Mouse (Mus musculus) stomach, embryonic 15.5 days (tissue): ENCODE data around the gene Wfdc8. TPM values are rescaled to one million over a fixed set of nuclear protein-coding genes. Genes with fewer than 3 reads are reported as not detected.
"Not testable (repeated sequence)": the region's sequence is repeated elsewhere in the genome, so short reads cannot be mapped to it uniquely, and the experiment has no call there.

Experiments used
- ATAC-seq: fragments of 200-750 bp; cut with Nextera tagmentation; 2 replicates; pipeline ENCODE4 v1.8.0; 2017; ENCODE audit warnings: low read depth, moderate number of reproducible peaks, moderate TSS enrichment; ENCODE audit not compliant: insufficient read depth, low FRiP score
- H3K27ac ChIP-seq: fragments of 300-500 bp; sonication (generic); 2 replicates; pipeline ENCODE4 v1.5.1; 2015; ENCODE audit warnings: mild to moderate bottlenecking, inconsistent platforms
- H3K27me3 ChIP-seq: fragments of 300-500 bp; sonication (generic); replicated peaks from 2 replicates; pipeline ENCODE4 v1.6.1; 2015; ENCODE audit warnings: inconsistent platforms
- H3K36me3 ChIP-seq: fragments of 300-500 bp; sonication (generic); 2 replicates; pipeline ENCODE4 v1.6.1; 2015; ENCODE audit warnings: inconsistent platforms
- H3K4me1 ChIP-seq: fragments of 300-500 bp; sonication (generic); 2 replicates; pipeline ENCODE4 v1.6.1; 2015; ENCODE audit warnings: inconsistent platforms
- H3K4me2 ChIP-seq: fragments of 300-500 bp; sonication (generic); 2 replicates; pipeline ENCODE4 v1.6.1; 2015; ENCODE audit warnings: mild to moderate bottlenecking, inconsistent platforms
- H3K4me3 ChIP-seq: fragments of 300-500 bp; sonication (generic); replicated peaks from 2 replicates; pipeline ENCODE4 v1.5.1; 2015; ENCODE audit warnings: inconsistent platforms
- H3K9ac ChIP-seq: fragments of 300-500 bp; sonication (generic); 2 replicates; pipeline ENCODE4 v1.6.1; 2015; ENCODE audit warnings: inconsistent platforms
- H3K9me3 ChIP-seq: fragments of 300-500 bp; sonication (generic); 2 replicates; pipeline ENCODE4 v1.6.1; 2016; ENCODE audit warnings: inconsistent platforms
- WGBS: fragments of 180-500 bp; shearing (Covaris S2); methylation state at CpG from one replicate; pipeline ENCODE4 v1.1.7; 2015; 5-methylcytosine and 5-hydroxymethylcytosine counted together
- polyA plus RNA-seq: library from polyadenylated mRNA; unstranded; fragments of >200 nt; fragmentation: Nextera tagmentation; extraction: Ambion mirVana; gene quantifications from 2 replicates; pipeline ENCODE4 v1.2.1, GENCODE M21; 2015

Gene Wfdc8
- polyA plus RNA-seq: not detected in 2 replicates

GRCm38 (mm10) chr2:164613471-164613870 lies at the start of gene Wfdc8, which contains the start of gene Wfdc6b:
TSS of gene Wfdc8 (minus strand) at chr2:164613626.
TSS of gene Wfdc6b (plus strand) at chr2:164613522.
- not testable (repeated sequence) for ATAC-seq, H3K4me1 ChIP-seq, H3K4me2 ChIP-seq, H3K27ac ChIP-seq, H3K4me3 ChIP-seq, H3K9ac ChIP-seq, H3K9me3 ChIP-seq, H3K36me3 ChIP-seq, H3K27me3 ChIP-seq
- WGBS: 52% methylated on average over 8 of the region's 8 CpGs

DNA sequence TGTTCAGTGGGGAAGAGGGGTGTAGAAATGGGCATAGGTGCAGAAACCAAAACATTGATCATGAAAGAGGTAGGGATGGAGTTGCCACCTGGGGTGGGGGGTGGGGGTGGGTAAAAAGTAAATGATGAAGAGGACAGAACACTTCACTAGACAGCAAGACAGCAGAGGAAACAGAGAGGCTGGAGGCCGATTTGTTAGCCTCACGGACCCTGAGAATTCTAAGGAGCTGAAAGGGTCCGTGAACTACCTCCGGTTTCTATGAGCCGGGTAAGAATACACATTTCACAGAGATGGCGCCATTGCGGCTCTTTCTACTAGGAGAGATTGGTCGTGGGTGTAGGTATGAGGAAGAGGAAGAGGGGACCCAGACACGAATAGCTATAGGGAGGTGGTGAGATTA lies 43.1 kb upstream of the Wfdc8 start, which contains the start of gene Wfdc9:
Gene Wfdc9 (minus strand): TSS at position 101 of the 400 bp plus-strand sequence.
- H3K27ac ChIP-seq: no peak within 1 kb of the TSS
- no peaks in the 10 kb centered on the region for H3K27me3 ChIP-seq
- ATAC-seq: no peak
- no peak within 1 kb of the TSS for H3K4me2 ChIP-seq
- H3K4me1 ChIP-seq: no peaks in the 10 kb centered on the region
- no peak within 1 kb of the TSS for H3K4me3 ChIP-seq
- no peak within 1 kb of the TSS for H3K9ac ChIP-seq
- H3K9me3 ChIP-seq: no peaks in the 10 kb centered on the region
- WGBS: 78% methylated on average over 9 of the region's 9 CpGs
- no peaks in the 10 kb centered on the region for H3K36me3 ChIP-seq

- Histone ChIP-seq H3K27ac (no peak within 1 kb of the TSS), H3K4me2 (no peak within 1 kb of the TSS), H3K27me3 (no peaks in the 10 kb centered on the region), H3K36me3 (no peaks in the 10 kb centered on the region), H3K9ac (no peak within 1 kb of the TSS), H3K4me1 (no peaks in the 10 kb centered on the region), H3K9me3 (no peaks in the 10 kb centered on the region), H3K4me3 (no peak within 1 kb of the TSS)
- ATAC-seq: no peak
- 12% methylated on average over 11 of the region's 11 CpGs for whole genome bisulfite sequencing
Measured at GRCm38 (mm10) chr2:164655858-164656257, 42.4 kb upstream of the Wfdc8 start, which contains the start of gene Wfdc10. TSS of gene Wfdc10 (plus strand) at chr2:164656046.

DNA sequence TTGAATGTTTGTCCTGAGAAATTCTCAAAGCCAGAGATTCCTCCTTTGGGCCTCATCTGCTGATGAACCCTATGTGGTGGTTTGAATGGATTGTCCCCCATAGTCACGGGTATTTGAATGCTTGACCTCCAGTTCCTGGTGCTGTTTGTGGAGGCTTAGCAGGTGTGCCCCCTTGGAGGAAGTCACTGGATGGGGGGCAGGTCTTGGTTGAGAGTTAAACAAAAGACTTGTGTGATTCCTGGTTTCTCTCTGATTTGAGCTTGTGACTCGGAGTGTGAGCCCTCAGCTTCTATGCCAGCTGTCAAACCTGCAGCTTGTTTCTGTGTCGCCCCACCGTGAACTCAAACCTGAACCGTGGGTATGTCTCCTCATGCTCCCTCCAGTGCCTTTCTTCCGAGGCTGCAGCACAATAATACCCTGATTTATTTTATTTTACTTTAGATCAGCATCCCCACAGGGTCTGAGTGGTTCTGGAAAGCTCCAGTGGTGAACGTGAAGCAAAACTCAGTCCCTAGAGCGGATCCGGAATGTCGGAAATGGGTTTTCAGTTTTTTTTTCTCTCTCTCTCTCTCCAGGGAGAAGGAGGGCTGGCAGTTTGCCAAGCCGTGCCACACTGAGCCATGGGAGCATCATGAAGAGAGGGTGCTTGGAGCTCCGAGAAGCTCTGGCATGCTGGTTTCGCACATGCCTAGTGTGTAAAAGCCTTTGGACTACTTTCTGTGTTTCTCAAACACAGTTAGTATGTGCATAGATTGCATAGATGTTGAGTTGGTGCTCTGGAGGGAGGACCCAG lies 28.7 kb upstream of the Wfdc8 start:
- Histone ChIP-seq H3K27me3 (no peaks in the 10 kb centered on the region), H3K4me1 (no peaks in the 10 kb centered on the region), H3K27ac (no peak overlapping the region), H3K36me3 (no peaks in the 10 kb centered on the region), H3K9me3 (no peaks in the 10 kb centered on the region), H3K4me3 (no peak overlapping the region), H3K9ac (no peak overlapping the region), H3K4me2 (no peak overlapping the region)
- no peak for ATAC-seq
- WGBS: 72% methylated on average over 13 of the region's 13 CpGs

- WGBS: 57% methylated on average over 7 of the region's 7 CpGs
- Histone ChIP-seq H3K9ac (no peak overlapping the region), H3K27ac (no peak overlapping the region), H3K4me1 (no peaks in the 10 kb centered on the region), H3K4me3 (no peak overlapping the region), H3K36me3 (no peaks in the 10 kb centered on the region), H3K9me3 (no peaks in the 10 kb centered on the region), H3K4me2 (no peak overlapping the region), H3K27me3 (no peaks in the 10 kb centered on the region)
- ATAC-seq: no peak
Measured at GRCm38 (mm10) chr2:164641129-164641528, 27.7 kb upstream of the Wfdc8 start.

DNA sequence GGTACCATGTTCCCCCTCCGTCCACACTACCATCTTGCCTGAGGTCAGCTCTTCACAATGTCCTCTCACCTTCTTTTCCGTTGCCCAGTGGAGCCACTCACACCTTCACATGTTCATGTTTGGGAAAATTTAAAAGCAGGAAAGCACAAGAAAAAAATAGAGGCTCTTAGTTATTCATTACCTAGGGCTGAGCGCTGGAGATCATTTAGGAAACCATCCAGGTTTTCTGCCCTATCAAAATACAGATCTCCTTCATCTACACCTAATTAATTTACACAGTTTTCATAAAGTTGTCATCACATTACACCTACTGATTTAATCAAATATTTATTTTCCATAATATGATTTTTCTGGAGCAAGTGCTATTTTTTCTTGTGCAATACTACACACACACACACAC lies 25.3 kb upstream of the Wfdc8 start, which contains the start of gene Wfdc16:
Gene Wfdc16 (minus strand): TSS at position 101 of the 400 bp plus-strand sequence.
- Histone ChIP-seq H3K27me3 (no peaks in the 10 kb centered on the region), H3K9me3 (no peaks in the 10 kb centered on the region), H3K4me2 (no peak within 1 kb of the TSS), H3K36me3 (no peaks in the 10 kb centered on the region), H3K9ac (no peak within 1 kb of the TSS), H3K4me3 (no peak within 1 kb of the TSS), H3K4me1 (no peaks in the 10 kb centered on the region), H3K27ac (no peak within 1 kb of the TSS)
- ATAC-seq: no peak
- WGBS: 80% methylated on average over 3 of the region's 3 CpGs

DNA sequence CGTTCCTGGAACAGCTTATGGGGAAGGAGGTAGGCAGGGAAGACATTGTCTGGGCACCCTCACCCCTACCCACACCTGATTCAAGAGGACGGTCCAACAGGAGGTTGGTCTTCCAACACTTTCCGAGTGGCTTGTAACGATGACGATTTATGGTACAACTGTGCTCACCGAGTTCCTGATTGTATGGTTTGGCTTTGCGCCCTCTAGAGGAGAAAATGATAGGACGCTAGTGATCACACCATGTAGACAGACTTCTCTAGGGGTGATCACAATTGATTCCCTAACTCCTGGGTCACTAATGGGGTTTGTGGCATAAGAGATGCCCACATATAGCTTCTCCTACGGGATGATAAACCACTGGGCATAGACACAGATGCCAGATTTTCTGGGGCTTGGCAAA lies 21.8 kb upstream of the Wfdc8 start:
- H3K4me1 ChIP-seq: no peaks in the 10 kb centered on the region
- no peaks in the 10 kb centered on the region for H3K27me3 ChIP-seq
- no peak overlapping the region for H3K4me3 ChIP-seq
- 73% methylated on average over 9 of the region's 9 CpGs for WGBS
- H3K9ac ChIP-seq: no peak overlapping the region
- H3K36me3 ChIP-seq: no peaks in the 10 kb centered on the region
- no peaks in the 10 kb centered on the region for H3K9me3 ChIP-seq
- H3K4me2 ChIP-seq: no peak overlapping the region
- no peak for ATAC-seq
- no peak overlapping the region for H3K27ac ChIP-seq

GRCm38 (mm10) chr2:164621775-164622174 lies 8.3 kb upstream of the Wfdc8 start:
- WGBS: 83% methylated on average over 4 of the region's 4 CpGs
- Histone ChIP-seq H3K4me2 (no peak overlapping the region), H3K27me3 (no peaks in the 10 kb centered on the region), H3K4me3 (no peak overlapping the region), H3K27ac (no peak overlapping the region), H3K9me3 (no peaks in the 10 kb centered on the region), H3K4me1 (no peaks in the 10 kb centered on the region), H3K36me3 (no peaks in the 10 kb centered on the region), H3K9ac (no peak overlapping the region)
- ATAC-seq: no peak

DNA sequence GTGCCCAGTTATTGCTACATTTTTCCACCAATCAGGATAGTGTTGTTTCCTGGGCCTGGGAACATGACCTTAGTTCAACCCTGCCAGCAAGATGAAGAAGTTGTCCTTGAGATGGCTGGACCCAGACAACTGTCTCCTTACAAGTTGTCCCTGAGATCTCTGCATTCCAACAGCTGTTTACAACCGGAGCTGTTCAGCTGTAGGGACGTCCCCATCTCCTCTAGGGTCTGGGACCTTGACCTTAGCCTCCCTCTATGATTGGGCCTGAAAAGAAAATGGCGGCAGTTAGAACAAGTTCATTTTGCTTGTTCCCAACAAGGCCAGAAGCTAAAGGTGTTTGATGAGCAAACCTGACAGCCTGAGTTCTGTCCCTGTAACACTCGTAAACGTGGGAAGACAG lies 5.6 kb upstream of the Wfdc8 start:
- H3K9me3 ChIP-seq: no peaks in the 10 kb centered on the region
- H3K27ac ChIP-seq: no peak overlapping the region
- 72% methylated on average over 5 of the region's 5 CpGs for WGBS
- no peak overlapping the region for H3K9ac ChIP-seq
- no peaks in the 10 kb centered on the region for H3K4me1 ChIP-seq
- no peak overlapping the region for H3K4me2 ChIP-seq
- no peaks in the 10 kb centered on the region for H3K27me3 ChIP-seq
- H3K36me3 ChIP-seq: no peaks in the 10 kb centered on the region
- no peak overlapping the region for H3K4me3 ChIP-seq
- ATAC-seq: no peak

DNA sequence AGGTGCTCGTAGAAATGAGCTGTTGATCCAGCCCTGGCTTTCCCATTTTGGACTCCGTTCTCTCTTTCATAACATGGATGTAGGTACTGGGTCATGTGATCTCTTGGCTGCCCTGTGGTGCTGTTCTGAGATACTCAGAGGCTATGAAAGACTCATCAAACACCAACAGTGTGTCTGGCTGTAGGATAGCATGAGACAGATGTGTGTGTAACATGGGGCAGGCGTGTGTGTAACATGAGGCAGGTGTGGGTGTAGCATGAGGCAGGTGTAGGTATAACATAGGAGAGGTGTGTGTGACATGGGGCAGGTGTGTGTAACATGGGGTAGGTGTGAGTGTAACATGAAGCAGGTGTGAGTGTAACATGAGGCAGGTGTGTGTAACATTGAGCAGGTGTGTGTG lies 2.0 kb upstream of the Wfdc8 start:
- Histone ChIP-seq H3K4me1 (no peaks in the 10 kb centered on the region), H3K27me3 (no peaks in the 10 kb centered on the region), H3K36me3 (no peaks in the 10 kb centered on the region), H3K4me3 (no peak overlapping the region), H3K27ac (no peak overlapping the region), H3K9me3 (no peaks in the 10 kb centered on the region), H3K9ac (no peak overlapping the region), H3K4me2 (no peak overlapping the region)
- 88% methylated on average over 3 of the region's 3 CpGs for WGBS
- no peak for ATAC-seq

- no peak for ATAC-seq
- WGBS: 75% methylated on average over 6 of the region's 6 CpGs
- Histone ChIP-seq H3K36me3 (no peaks in the 10 kb centered on the region), H3K27ac (no peak overlapping the region), H3K27me3 (no peaks in the 10 kb centered on the region), H3K9ac (no peak overlapping the region), H3K4me2 (no peak overlapping the region), H3K4me1 (no peaks in the 10 kb centered on the region), H3K4me3 (no peak overlapping the region), H3K9me3 (no peaks in the 10 kb centered on the region)
Measured at GRCm38 (mm10) chr2:164608781-164609180, 4.6 kb downstream of the Wfdc8 start.

DNA sequence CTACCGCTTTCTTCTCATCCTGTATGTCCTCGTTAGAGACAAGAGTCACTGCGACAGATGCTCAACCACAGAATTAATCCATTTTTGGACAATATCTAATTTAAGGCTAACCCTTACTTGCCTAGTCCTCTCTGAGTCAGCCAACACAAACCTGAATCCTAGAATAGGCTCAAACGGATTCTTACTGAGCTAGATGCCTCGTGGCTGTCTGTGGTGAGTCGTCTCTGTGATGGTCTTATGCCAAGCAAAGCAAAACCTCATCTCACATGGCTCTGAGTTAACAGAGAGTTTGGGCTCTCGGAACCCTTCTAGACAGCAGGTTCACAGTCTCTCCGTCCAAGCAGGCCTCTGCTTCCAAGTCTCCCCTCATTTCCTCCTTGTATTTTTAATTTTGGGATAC lies 9.0 kb downstream of the Wfdc8 start:
- Histone ChIP-seq H3K36me3 (no peaks in the 10 kb centered on the region), H3K9me3 (no peaks in the 10 kb centered on the region), H3K4me3 (no peak overlapping the region), H3K27ac (no peak overlapping the region), H3K4me2 (no peak overlapping the region), H3K27me3 (no peaks in the 10 kb centered on the region), H3K4me1 (no peaks in the 10 kb centered on the region), H3K9ac (no peak overlapping the region)
- WGBS: 88% methylated on average over 8 of the region's 8 CpGs
- ATAC-seq: no peak
